Mouse (Mus musculus): ENCODE data around the gene Thap3. TPM values are rescaled to one million over a fixed set of nuclear protein-coding genes. Genes with fewer than 3 reads are reported as not detected.
A peak's percentile ranks its signal among the peaks of the same experiment; 100 is the strongest.

The Thap3 gene
- polyA plus RNA-seq, 1 experiment, result not detected

DNA sequence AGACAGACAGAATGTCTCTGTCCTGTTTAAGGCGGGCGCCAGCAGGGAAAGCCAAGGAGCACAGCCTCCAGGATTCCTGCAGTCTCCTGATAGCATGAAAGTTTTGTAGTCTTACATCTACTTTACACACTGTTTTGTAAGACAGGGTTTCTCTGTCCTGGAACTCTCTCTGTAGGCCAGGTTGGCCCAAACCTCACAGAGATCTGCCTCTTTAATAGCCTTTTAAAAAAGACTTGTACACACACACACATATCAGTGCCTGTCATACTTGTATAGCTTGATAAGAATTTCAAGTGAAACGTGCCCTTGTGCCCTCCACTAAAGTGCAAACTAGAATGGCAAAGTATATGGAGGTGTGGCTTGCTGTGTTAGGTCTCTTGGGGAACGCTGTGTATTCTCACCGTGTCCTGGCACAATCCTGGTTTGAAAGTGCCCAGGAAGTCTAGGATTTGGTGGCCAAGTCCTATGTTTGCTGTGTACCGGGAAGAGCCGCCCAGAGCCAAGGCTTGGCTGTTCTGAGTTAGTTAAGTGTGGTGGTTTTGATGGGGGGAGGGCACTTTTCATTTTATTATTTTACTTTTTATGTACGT, 22.5 kb upstream of the Thap3 start:
- H3K27ac ChIP-seq (ENCODE audit: insufficient read depth, low read depth, low read length), result no peak overlapping the region
- TF ChIP-seq CTCF (IDR thresholded peaks at IDR 0.05; ENCODE audit: insufficient read depth, low read depth, low read length), result no peak
- TF ChIP-seq POLR2A (IDR thresholded peaks at IDR 0.05; ENCODE audit: insufficient read depth, low read depth, low read length), result no peak
- H3K4me1 ChIP-seq (ENCODE audit: control insufficient read depth, insufficient read depth, low read length), result peaks cover 46% of the 10 kb centered on the region
- WGBS, result 80% methylated on average over 8 of the region's 8 CpGs
- H3K4me3 ChIP-seq (ENCODE audit: insufficient read depth, low read depth, low read length), result peak overlapping the region; percentile 78

DNA sequence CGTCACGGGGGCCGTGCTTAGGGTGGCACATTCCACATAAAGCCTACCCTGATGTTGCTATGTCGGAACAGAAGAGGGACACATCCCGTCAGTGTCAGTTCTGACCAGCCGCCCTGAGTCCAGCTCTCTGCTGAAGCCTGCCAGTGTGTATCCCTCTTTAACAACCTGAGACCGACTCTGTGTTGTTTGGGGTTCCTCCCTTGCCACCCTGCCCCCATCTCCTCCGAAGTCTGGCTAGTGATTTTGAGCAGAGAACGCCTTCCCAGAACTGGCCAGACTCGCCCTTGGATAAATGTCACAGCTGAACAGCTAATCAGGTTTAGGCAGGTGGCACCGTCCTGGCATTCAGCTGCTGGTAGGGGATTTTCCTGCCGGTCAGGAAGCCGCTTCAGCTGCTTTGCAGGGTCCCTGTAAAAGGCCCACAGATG, 21.9 kb upstream of the Thap3 start:
- no peak overlapping the region for H3K27ac ChIP-seq (ENCODE audit: insufficient read depth, low read depth, low read length)
- TF ChIP-seq CTCF (IDR thresholded peaks at IDR 0.05; ENCODE audit: insufficient read depth, low read depth, low read length) (no peak), POLR2A (IDR thresholded peaks at IDR 0.05; ENCODE audit: insufficient read depth, low read depth, low read length) (no peak)
- 17% methylated on average over 13 of the region's 13 CpGs for WGBS
- H3K4me3 ChIP-seq (ENCODE audit: insufficient read depth, low read depth, low read length), result peak overlapping the region; percentile 78
- H3K4me1 ChIP-seq (ENCODE audit: control insufficient read depth, insufficient read depth, low read length), result peaks cover 46% of the 10 kb centered on the region

DNA sequence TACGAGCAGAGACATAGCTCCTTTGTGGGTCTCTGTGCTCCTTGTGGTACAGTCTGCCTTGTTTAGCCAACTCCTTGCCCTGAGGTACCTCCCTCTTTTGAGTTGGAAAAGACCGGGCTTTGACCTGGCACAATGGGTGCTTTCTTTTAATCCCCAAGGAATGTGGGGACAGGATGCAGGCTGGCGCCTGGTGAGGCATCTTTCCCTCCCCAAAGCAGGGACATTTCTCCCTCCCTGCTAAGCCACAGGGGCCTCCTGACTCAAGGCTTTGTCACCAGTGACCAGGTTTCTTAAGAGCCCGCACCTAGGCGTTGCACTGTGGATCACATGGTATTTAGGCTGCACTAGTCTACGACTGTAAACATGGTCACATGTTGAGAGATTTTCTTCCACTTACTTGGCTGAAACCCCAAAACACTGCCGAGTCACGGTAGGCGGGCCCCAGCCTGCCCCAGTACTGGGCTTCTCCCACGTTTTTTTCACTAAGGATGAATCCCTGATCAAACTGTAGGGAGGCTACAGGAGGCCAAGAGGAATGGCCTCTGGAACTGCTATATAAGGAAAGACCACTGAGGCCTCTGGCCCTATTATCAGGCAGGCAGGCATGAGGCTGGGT, 21.4 kb upstream of the Thap3 start:
- TF ChIP-seq CTCF (IDR thresholded peaks at IDR 0.05; ENCODE audit: insufficient read depth, low read depth, low read length), result no peak
- TF ChIP-seq POLR2A (IDR thresholded peaks at IDR 0.05; ENCODE audit: insufficient read depth, low read depth, low read length), result no peak
- 3% methylated on average over 10 of the region's 10 CpGs for whole genome bisulfite sequencing
- Histone ChIP-seq H3K27ac (ENCODE audit: insufficient read depth, low read depth, low read length) (no peak overlapping the region), H3K4me1 (ENCODE audit: control insufficient read depth, insufficient read depth, low read length) (peaks cover 46% of the 10 kb centered on the region), H3K4me3 (ENCODE audit: insufficient read depth, low read depth, low read length) (peak overlapping the region; percentile 78)

DNA sequence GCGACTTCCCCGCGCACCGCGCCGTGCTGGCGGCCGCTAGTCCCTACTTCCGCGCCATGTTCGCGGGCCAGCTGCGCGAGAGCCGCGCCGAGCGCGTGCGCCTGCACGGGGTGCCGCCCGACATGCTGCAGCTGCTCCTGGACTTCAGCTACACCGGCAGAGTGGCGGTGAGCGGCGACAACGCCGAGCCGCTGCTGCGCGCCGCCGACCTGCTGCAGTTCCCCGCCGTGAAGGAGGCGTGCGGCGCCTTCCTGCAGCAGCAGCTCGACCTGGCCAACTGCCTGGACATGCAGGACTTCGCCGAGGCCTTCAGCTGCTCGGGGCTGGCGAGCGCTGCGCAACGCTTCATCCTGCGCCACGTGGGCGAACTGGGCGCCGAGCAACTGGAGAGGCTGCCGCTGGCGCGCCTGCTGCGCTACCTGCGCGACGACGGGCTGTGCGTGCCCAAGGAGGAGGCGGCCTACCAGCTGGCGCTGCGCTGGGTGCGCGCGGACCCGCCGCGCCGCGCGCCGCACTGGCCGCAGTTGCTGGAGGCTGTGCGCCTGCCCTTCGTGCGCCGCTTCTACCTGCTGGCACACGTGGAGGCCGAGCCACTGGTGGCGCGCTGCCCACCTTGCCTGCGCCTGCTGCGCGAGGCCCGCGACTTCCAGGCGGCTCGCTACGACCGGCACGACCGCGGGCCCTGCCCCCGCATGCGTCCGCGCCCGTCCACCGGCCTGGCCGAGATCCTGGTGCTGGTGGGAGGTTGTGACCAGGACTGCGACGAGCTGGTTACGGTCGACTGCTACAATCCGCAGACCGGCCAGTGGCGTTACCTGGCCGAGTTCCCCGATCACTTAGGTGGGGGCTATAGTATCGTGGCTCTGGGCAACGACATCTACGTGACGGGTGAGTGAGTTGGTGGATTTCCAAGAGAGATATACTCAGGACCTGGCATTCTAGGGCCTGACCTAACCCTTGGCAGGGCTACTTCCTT, 20.6 kb upstream of the Thap3 start:
- H3K27ac ChIP-seq (ENCODE audit: insufficient read depth, low read depth, low read length), result peak overlapping the region; percentile 60
- peak overlapping the region; percentile 78 for H3K4me3 ChIP-seq (ENCODE audit: insufficient read depth, low read depth, low read length)
- WGBS, result under 1% methylated on average over 115 of the region's 115 CpGs
- TF ChIP-seq POLR2A (IDR thresholded peaks at IDR 0.05; ENCODE audit: insufficient read depth, low read depth, low read length), result no peak
- TF ChIP-seq CTCF (IDR thresholded peaks at IDR 0.05; ENCODE audit: insufficient read depth, low read depth, low read length), result peak; percentile 28; the same call in 1 of the 2 replicates
- peaks cover 46% of the 10 kb centered on the region for H3K4me1 ChIP-seq (ENCODE audit: control insufficient read depth, insufficient read depth, low read length)

DNA sequence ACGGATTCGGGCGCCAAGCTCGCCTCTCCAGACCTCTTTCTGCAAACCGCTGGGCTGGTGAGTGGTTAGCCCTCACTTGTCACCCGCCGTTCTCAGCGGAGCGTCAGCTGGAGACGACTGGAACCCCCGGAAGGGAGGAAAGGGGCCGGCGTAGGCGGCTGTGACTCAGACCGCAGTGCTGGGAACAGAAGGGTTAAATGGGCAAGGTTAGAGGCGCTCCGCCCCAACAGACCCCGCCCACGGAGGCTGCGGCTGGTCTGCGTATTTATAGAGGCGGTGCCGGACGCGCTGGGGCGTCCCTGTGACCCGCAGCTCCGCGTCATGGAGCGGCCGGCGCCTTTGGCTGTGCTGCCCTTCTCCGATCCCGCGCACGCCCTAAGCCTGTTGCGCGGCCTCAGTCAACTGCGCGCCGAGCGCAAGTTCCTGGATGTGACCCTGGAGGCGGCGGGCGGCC, 19.9 kb upstream of the Thap3 start, which contains the start of gene Klhl21:
Gene Klhl21, plus strand, starts transcription at position 182 of the 454 bp plus-strand sequence.
- peak within 1 kb of the TSS; percentile 73 for H3K27ac ChIP-seq (ENCODE audit: insufficient read depth, low read depth, low read length)
- peaks cover 45% of the 10 kb centered on the region for H3K4me1 ChIP-seq (ENCODE audit: control insufficient read depth, insufficient read depth, low read length)
- WGBS, result under 1% methylated on average over 45 of the region's 45 CpGs
- H3K4me3 ChIP-seq (ENCODE audit: insufficient read depth, low read depth, low read length), result peak within 1 kb of the TSS; percentile 78
- TF ChIP-seq POLR2A (IDR thresholded peaks at IDR 0.05; ENCODE audit: insufficient read depth, low read depth, low read length), result peak; percentile 92
- TF ChIP-seq CTCF (IDR thresholded peaks at IDR 0.05; ENCODE audit: insufficient read depth, low read depth, low read length), result no peak

DNA sequence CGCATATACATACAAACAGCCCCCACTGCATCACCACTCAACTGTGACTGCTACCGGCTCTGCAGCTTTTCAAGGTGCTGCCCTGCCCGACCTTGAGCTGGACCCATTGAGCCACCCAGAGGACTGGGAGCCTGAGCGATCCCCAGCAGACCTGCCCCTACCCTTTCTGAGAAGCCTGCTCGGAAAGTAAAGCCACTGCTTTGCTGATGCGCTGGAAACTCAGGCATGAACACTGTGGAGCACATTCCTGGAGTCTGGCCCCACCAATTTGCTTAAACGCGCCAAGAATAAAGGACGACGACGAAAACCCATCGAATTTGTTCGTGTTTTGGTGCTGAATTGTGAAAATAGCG, 19.3 kb upstream of the Thap3 start:
- WGBS, result 3% methylated on average over 14 of the region's 14 CpGs
- no peak for TF ChIP-seq POLR2A (IDR thresholded peaks at IDR 0.05; ENCODE audit: insufficient read depth, low read depth, low read length)
- peak overlapping the region; percentile 73 for H3K27ac ChIP-seq (ENCODE audit: insufficient read depth, low read depth, low read length)
- peak overlapping the region; percentile 78 for H3K4me3 ChIP-seq (ENCODE audit: insufficient read depth, low read depth, low read length)
- H3K4me1 ChIP-seq (ENCODE audit: control insufficient read depth, insufficient read depth, low read length), result peaks cover 40% of the 10 kb centered on the region

DNA sequence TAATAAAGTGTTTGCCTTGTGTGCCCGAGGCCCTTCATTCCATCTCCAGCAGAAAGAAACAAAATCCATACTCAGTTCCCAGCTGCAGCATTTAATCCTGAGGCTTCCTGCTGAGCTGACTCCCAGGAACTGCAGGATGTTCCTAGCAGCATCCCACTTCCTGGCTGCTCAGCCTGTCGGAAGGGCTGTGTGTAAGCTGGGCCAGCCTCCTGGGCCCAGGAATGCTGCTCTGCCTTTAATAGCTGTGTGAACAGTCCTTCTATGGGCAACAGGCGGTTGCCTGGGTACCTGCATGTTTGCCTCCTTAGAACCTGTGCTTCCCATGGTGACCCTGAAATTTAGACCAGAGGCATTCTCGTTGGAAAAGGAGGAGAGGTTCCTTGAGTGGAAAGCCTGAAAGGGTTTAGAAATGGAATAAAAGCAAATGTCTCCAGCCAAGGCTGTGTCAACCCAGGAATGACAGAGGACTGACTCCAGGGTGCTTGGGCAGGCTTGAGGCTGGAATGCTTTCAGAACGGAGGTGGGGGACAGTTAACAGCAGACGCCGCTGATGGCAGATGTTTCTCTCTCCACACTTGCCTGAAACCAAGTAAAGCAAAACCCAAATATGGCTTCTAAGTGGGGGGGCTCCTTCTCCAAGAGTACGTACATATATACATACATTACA, 18.8 kb upstream of the Thap3 start:
- 11% methylated on average over 8 of the region's 8 CpGs for WGBS

DNA sequence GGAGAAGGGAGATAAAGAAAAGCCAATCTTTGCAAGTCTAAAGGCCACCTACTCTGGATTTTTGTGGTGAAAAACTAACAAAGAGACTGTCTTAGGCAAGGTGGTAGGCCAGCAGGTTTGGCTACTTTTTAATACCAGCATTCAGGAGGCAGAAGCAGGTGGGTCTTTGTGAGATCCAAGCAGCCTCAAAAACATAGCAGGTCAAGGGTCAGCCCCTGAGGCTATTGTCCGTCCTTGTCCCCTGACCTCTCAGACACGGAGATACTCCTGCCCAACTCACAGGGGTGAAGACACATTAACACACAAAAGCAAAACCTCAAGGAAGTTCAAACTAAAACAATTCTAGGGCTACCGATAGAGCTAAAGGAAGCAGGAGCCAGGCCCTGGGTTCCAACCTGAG, 18.0 kb upstream of the Thap3 start:
- TF ChIP-seq POLR2A (IDR thresholded peaks at IDR 0.05; ENCODE audit: insufficient read depth, low read depth, low read length) (no peak), CTCF (IDR thresholded peaks at IDR 0.05; ENCODE audit: insufficient read depth, low read depth, low read length) (no peak)
- H3K4me3 ChIP-seq (ENCODE audit: insufficient read depth, low read depth, low read length), result no peak overlapping the region
- H3K4me1 ChIP-seq (ENCODE audit: control insufficient read depth, insufficient read depth, low read length), result peaks cover 29% of the 10 kb centered on the region
- WGBS, result 44% methylated on average over 3 of the region's 3 CpGs
- H3K27ac ChIP-seq (ENCODE audit: insufficient read depth, low read depth, low read length), result peak overlapping the region; percentile 10; the same call in 1 of the 2 replicates

More for the DNA sequence above, 18.8 kb upstream of the Thap3 start:
- TF ChIP-seq POLR2A (IDR thresholded peaks at IDR 0.05; ENCODE audit: insufficient read depth, low read depth, low read length) (no peak), CTCF (IDR thresholded peaks at IDR 0.05; ENCODE audit: insufficient read depth, low read depth, low read length) (no peak)
- H3K4me1 ChIP-seq (ENCODE audit: control insufficient read depth, insufficient read depth, low read length), result peaks cover 36% of the 10 kb centered on the region
- H3K27ac ChIP-seq (ENCODE audit: insufficient read depth, low read depth, low read length), result peak overlapping the region; percentile 73; the same call in 1 of the 2 replicates
- H3K4me3 ChIP-seq (ENCODE audit: insufficient read depth, low read depth, low read length), result peak overlapping the region; percentile 78; the same call in 1 of the 2 replicates
